Mouse (Mus musculus) stomach, postnatal 0 days (tissue): ENCODE measurements around the gene Padi6.

Experiments
- CTCF ChIP-seq: IDR thresholded peaks from 2 replicates; pipeline ENCODE4 v1.5.1; 2016; ENCODE audit warnings: antibody characterized with exemption, low read depth, mild to moderate bottlenecking, moderate library complexity
- EP300 ChIP-seq: optimal IDR thresholded peaks from 2 replicates; pipeline ENCODE3; 2016; ENCODE audit warnings: antibody characterized with exemption

DNA sequence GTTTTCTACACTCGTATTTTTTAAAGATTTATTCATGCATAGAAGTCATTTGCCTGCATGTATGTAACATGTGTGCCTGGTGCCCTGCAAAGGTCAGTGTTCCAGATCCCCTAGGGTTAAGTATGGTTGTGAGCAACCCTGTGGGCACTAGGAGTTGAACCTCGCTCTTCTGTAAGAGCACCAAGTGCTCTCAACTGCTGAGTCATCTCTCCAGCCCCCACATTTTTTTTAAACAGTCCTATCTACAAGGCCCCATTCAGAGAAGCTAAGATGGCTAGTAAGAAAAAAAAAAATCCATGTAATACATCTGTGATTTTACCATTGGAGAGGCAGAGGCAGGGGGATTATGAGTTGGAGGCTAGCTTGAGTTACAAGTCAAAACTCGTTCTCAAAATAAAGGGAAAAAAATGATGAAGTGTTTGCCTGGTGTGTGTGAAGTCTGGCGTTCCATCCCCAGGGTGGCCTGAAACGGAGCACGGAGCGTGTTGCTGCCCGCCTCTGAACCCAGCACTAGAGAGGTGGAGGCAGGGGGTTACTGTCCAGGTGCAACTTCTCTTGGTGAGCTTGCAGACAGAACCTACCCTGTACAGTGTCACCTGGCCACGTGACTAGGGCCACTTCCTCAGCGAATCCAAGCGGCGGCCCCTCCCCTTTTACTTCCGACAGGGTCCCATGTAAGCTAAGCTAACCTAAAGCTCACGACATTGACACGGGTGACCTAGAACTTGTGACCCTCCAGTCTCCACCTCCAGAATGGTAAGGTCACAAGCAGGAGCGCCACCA is 52.4 kb downstream of the Padi6 start:
- TF ChIP-seq CTCF = no peak
- TF ChIP-seq EP300 = no peak
